Mouse (Mus musculus): ENCODE results near the gene Tmem9. TPM values are rescaled to one million over a fixed set of nuclear protein-coding genes. Genes with fewer than 3 reads are reported as not detected.

Gene Tmem9
- 123 and 138 TPM in 2 replicates for polyA plus RNA-seq (2015; fragmentation: Nextera tagmentation; extraction: Ambion mirVana)

DNA sequence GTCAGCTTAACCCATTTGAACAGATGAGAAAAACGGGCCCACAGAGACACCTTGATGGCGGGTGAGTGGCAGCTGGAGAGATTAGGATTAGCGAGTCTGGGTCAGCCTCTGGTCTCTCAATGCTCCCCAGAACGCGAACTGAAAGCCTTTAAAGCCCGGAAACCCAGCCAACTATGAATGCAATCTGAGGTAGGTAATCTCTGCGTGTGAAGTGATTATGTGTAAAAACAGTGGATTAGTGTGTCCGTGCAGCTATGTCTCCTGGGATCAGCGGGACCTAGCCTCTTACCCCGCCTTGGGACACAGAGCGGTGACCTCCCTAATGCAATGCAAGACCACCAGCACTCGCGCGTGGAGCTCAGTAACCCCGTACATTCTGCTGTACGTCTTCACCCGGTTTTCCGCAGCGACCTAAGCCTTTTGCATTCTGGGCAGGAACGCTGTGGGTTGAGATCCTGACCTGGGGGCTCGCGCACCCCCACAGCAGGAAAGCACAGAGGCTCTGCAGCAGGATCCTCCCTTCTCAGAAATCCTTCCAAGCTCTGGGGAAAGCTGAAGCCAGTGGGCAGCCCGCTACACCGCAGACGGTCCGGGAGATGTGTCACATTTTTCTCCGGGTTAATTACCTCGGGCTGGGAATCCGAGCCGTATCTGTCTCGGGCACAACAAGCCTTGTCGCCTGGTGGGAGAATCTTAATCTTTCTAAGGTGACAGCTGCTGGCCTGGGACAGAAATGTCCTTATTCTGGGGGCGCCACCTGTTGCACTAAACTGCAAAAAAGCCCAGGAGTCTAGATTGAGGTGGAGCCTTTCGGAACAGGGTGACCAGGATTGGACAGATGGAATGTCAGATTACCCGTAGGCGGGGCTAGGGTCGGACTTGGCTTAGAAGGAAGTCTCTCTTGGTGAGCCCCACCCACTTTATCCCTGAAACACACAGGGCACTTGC lies at the start of gene Tmem9:
Gene Tmem9, plus strand, starts transcription at position 940 of the 948 bp plus-strand sequence.
- peaks cover 10% of the 10 kb centered on the region; the same call in 1 of the 2 replicates for H3K27me3 ChIP-seq (replicated peaks)
- H3K4me2 ChIP-seq, result peak within 1 kb of the TSS; percentile 95
- H3K36me3 ChIP-seq, result no peaks in the 10 kb centered on the region
- H3K27ac ChIP-seq (replicated peaks), result no peak within 1 kb of the TSS
- WGBS, result 2% methylated on average over 37 of the region's 37 CpGs
- peak within 1 kb of the TSS; percentile 81 for H3K9ac ChIP-seq
- peak within 1 kb of the TSS; percentile 63 for H3K4me3 ChIP-seq
- H3K4me1 ChIP-seq, result peaks cover 23% of the 10 kb centered on the region
- ATAC-seq (ENCODE audit: extremely low read depth, insufficient number of reproducible peaks, low FRiP score, low TSS enrichment), result peak; percentile 70
- H3K9me3 ChIP-seq, result no peaks in the 10 kb centered on the region

DNA sequence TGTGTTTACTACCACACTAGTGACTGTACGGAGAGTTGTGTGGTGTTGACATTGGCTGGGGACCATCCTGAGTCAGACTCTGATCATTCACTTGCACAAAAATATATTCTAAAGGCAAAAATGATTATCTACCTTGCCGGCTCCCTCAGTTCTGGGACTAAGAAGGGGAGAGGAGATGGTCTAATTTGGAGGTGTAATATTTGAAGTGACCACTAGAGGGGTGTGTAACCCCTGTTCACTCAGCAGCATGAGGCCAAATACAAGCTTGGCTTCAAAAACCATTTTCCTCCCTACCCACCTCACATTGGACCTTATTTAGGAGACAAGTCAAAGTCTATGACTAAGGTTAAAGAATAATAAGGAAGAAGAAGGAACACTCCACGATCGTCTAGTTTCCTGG lies 49.5 kb upstream of the Tmem9 start:
- WGBS, result 33% methylated on average over 4 of the region's 4 CpGs
- H3K36me3 ChIP-seq, result no peaks in the 10 kb centered on the region
- no peaks in the 10 kb centered on the region for H3K4me1 ChIP-seq
- no peak overlapping the region for H3K4me3 ChIP-seq
- H3K4me2 ChIP-seq, result no peak overlapping the region
- H3K9ac ChIP-seq, result no peak overlapping the region
- ATAC-seq (ENCODE audit: extremely low read depth, insufficient number of reproducible peaks, low FRiP score, low TSS enrichment), result no peak
- H3K9me3 ChIP-seq, result no peaks in the 10 kb centered on the region
- H3K27me3 ChIP-seq (replicated peaks), result peaks cover 37% of the 10 kb centered on the region
- no peak overlapping the region for H3K27ac ChIP-seq (replicated peaks)

DNA sequence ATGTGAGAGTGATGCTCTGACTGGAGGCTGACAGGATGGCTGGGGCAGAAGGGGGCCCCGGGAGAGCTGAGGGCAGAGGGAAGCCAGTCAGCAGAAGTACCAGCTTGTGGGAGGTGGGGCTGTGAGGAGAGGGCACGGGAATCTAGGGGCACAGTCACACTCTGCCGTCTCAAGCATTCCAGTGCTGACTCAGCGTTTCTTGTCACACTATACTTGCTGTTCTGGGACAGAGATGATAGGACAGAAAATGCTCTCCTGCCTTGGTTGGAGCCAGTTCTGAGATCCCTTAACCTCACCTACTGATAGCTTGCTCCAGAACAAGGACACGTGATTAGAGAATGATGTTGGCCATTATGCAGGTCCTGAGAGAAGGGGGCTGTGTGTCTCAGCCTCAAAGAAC lies 44.8 kb upstream of the Tmem9 start:
- H3K27ac ChIP-seq (replicated peaks), result no peak overlapping the region
- WGBS, result 61% methylated on average over 5 of the region's 5 CpGs
- no peaks in the 10 kb centered on the region for H3K9me3 ChIP-seq
- H3K36me3 ChIP-seq, result no peaks in the 10 kb centered on the region
- no peak for ATAC-seq (ENCODE audit: extremely low read depth, insufficient number of reproducible peaks, low FRiP score, low TSS enrichment)
- H3K4me1 ChIP-seq, result no peaks in the 10 kb centered on the region
- peaks cover 44% of the 10 kb centered on the region for H3K27me3 ChIP-seq (replicated peaks)
- no peak overlapping the region for H3K9ac ChIP-seq
- H3K4me3 ChIP-seq, result no peak overlapping the region
- H3K4me2 ChIP-seq, result no peak overlapping the region

DNA sequence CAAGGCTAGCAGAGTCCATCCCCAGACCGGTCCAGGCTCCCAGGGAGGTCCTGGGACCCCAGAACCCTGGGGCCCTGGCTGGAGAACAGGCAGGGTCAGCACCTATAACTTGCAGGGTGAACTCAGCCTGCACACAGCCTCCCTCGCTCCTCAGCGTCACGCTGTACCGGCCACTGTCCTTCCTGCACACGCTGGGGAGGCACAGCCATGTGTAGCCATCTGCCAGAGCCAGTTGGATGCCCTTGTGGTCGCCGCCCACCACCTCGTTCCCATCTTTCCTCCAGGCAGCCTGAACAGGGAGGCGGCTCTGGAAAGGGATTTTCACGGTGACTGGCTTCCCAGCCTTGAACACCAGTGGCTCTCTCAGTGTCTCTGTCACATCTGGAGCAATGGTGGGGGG lies 43.4 kb upstream of the Tmem9 start:
- WGBS, result 68% methylated on average over 11 of the region's 11 CpGs
- no peak overlapping the region for H3K9ac ChIP-seq
- no peak for ATAC-seq (ENCODE audit: extremely low read depth, insufficient number of reproducible peaks, low FRiP score, low TSS enrichment)

DNA sequence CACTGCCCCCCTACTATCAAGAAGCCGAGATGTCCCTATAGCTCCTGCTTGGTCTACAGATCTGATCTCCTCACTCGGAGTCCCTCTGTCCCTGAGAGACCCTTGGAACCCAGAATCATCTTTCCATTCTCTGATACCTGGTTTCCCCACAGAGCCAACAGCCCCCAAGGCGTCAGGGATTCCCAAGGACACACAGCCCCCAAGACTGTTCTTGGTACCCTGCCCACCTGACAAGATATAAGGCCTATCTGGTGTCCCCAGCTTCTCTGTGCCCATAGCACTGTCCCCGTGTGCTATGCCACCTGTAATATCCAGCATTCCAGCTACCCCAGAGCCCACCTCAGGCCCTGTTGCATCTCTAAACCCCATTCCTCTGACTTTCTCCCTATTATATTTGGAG lies 40.2 kb upstream of the Tmem9 start:
- 63% methylated on average over 4 of the region's 4 CpGs for WGBS
- ATAC-seq (ENCODE audit: extremely low read depth, insufficient number of reproducible peaks, low FRiP score, low TSS enrichment), result no peak
- H3K4me3 ChIP-seq, result no peak overlapping the region
- no peaks in the 10 kb centered on the region for H3K36me3 ChIP-seq
- no peak overlapping the region for H3K27ac ChIP-seq (replicated peaks)
- H3K4me2 ChIP-seq, result no peak overlapping the region
- H3K4me1 ChIP-seq, result no peaks in the 10 kb centered on the region
- no peak overlapping the region for H3K9ac ChIP-seq
- H3K27me3 ChIP-seq (replicated peaks), result peaks cover 46% of the 10 kb centered on the region
- H3K9me3 ChIP-seq, result no peaks in the 10 kb centered on the region

More for the DNA sequence above, 43.4 kb upstream of the Tmem9 start:
- H3K4me2 ChIP-seq, result no peak overlapping the region
- peaks cover 53% of the 10 kb centered on the region for H3K27me3 ChIP-seq (replicated peaks)
- no peaks in the 10 kb centered on the region for H3K9me3 ChIP-seq
- no peak overlapping the region for H3K4me3 ChIP-seq
- H3K36me3 ChIP-seq, result no peaks in the 10 kb centered on the region
- H3K27ac ChIP-seq (replicated peaks), result no peak overlapping the region
- no peaks in the 10 kb centered on the region for H3K4me1 ChIP-seq

DNA sequence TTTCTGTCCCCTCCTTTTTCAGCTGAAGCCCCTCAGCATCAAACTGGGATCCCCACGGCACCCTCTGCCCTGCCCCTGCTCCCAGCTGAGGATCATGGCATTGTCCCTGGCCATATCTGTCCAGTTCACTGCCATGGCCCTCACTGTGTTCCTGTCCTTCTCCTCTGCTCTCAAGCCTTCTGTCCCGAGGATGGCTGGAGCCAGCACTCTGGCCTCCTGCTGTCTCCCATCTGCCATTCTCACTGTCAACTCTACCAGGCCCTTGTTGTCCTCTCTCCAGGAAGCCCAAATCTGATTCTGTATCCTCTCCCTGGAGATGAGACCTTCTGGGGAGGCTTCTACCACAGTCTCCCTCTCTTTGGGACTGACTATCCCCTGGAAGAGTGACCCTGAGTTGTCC lies 37.5 kb upstream of the Tmem9 start:
- Histone ChIP-seq H3K4me3 (no peak overlapping the region), H3K4me2 (no peak overlapping the region), H3K9ac (no peak overlapping the region), H3K36me3 (no peaks in the 10 kb centered on the region), H3K9me3 (no peaks in the 10 kb centered on the region), H3K27ac (replicated peaks) (no peak overlapping the region), H3K4me1 (no peaks in the 10 kb centered on the region), H3K27me3 (replicated peaks) (peaks cover 35% of the 10 kb centered on the region; the same call in 1 of the 2 replicates)
- no peak for ATAC-seq (ENCODE audit: extremely low read depth, insufficient number of reproducible peaks, low FRiP score, low TSS enrichment)
- WGBS, result 42% methylated on average over 2 of the region's 2 CpGs

DNA sequence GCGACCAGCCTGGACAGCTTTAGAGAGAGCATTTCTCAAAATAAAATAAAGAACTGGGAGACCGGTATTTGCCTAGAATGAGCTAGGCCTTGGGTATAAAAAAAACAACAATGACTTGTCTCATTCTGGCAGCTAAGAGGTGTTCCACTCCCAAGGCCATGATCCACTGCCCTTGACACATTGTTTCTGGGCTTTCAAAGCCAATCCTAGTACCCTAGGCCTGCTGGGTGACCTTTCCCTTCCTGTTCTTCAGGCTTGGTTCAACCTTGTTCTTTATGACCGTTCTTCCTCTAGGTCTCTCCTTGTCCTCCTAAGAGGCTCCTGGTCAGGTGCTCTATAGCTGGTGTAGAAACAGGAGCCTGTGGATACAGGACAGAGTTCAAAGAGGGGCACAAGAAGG lies 35.4 kb upstream of the Tmem9 start:
- H3K9me3 ChIP-seq, result no peaks in the 10 kb centered on the region
- ATAC-seq (ENCODE audit: extremely low read depth, insufficient number of reproducible peaks, low FRiP score, low TSS enrichment), result no peak
- WGBS, result 81% methylated on average over 3 of the region's 3 CpGs

DNA sequence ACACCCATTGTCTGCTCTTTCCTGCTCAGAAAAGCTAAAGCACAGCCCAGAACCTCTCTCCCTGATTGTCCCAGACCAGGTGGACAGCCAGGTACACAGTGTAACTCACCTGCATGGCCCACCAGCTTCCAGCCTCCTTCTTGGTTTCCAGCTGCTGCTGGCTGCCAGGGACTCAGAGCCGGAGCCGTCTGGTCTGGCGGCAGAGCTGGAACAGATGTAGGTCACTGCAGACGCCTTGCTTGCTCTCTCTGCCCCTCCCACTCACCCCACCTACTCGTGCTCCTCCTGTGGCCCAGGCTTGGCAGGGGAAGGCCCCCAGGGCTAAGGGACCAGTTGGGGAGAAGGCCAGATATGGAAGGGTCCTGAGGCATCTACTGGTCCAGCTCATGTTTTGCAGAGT lies 23.8 kb upstream of the Tmem9 start:
- no peaks in the 10 kb centered on the region for H3K36me3 ChIP-seq
- H3K27me3 ChIP-seq (replicated peaks), result 0 out of 2 replicates have a peak, but pooled peaks cover 7% of the 10 kb centered on the region
- no peak for ATAC-seq (ENCODE audit: extremely low read depth, insufficient number of reproducible peaks, low FRiP score, low TSS enrichment)
- no peaks in the 10 kb centered on the region for H3K9me3 ChIP-seq
- no peaks in the 10 kb centered on the region for H3K4me1 ChIP-seq
- no peak overlapping the region for H3K9ac ChIP-seq
- no peak overlapping the region for H3K4me2 ChIP-seq
- WGBS, result 29% methylated on average over 5 of the region's 5 CpGs
- no peak overlapping the region for H3K27ac ChIP-seq (replicated peaks)
- no peak overlapping the region for H3K4me3 ChIP-seq

More for the DNA sequence above, 35.4 kb upstream of the Tmem9 start:
- Histone ChIP-seq H3K27me3 (replicated peaks) (peaks cover 23% of the 10 kb centered on the region; the same call in 1 of the 2 replicates), H3K4me1 (no peaks in the 10 kb centered on the region), H3K4me2 (no peak overlapping the region), H3K4me3 (no peak overlapping the region), H3K27ac (replicated peaks) (no peak overlapping the region), H3K36me3 (no peaks in the 10 kb centered on the region), H3K9ac (no peak overlapping the region)

DNA sequence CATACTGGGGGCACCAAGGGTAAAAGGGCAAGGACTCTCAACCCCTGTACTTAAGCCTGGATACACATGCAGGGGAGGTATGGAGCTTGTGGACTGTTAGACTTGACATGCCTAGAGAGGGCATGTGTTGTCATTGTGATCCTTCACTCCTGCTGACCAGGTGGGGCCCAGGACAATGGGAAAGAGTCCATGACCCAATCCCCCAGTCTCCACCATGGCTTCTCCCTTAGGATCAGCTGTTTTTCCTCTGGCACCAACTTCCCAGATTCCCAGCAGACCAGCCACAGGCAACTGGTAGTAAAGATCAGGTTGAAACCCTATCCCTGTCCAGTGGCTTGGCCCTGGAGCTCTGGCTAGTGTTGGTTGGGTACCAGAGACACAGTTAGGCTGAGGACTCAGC lies 18.1 kb upstream of the Tmem9 start:
- Histone ChIP-seq H3K27me3 (replicated peaks) (no peaks in the 10 kb centered on the region), H3K4me1 (peaks cover 5% of the 10 kb centered on the region)

DNA sequence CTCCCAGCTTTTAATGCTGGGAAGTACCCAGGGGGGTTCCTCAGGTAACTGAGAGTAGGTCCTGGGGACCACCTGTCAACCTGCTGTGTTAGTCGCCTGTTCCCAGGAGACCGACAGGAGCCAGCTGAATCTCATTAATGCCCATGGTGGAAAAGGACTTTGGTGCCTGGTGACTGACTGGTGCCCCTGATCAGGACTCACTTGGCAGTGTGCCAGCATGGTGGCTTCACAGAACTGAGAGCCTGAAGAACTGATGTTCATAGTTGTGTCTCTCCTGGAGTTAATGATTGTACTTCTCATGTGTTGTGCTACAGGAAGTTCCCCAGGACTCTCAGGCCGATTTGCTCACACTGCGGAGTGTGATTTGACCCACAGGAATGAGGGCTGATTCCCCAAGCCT lies 14.5 kb upstream of the Tmem9 start:
- Histone ChIP-seq H3K9me3 (peaks cover 6% of the 10 kb centered on the region; the same call in 1 of the 2 replicates), H3K4me1 (peaks cover 5% of the 10 kb centered on the region), H3K4me2 (no peak overlapping the region), H3K27me3 (replicated peaks) (0 out of 2 replicates have a peak, but pooled peaks cover 9% of the 10 kb centered on the region), H3K36me3 (no peaks in the 10 kb centered on the region), H3K27ac (replicated peaks) (no peak overlapping the region), H3K9ac (no peak overlapping the region), H3K4me3 (no peak overlapping the region)
- WGBS, result 66% methylated on average over 4 of the region's 4 CpGs
- no peak for ATAC-seq (ENCODE audit: extremely low read depth, insufficient number of reproducible peaks, low FRiP score, low TSS enrichment)

More for the DNA sequence above, 18.1 kb upstream of the Tmem9 start:
- no peak overlapping the region for H3K4me3 ChIP-seq
- H3K27ac ChIP-seq (replicated peaks), result no peak overlapping the region
- ATAC-seq (ENCODE audit: extremely low read depth, insufficient number of reproducible peaks, low FRiP score, low TSS enrichment), result no peak
- H3K4me2 ChIP-seq, result no peak overlapping the region
- no peak overlapping the region for H3K9ac ChIP-seq
- peaks cover 6% of the 10 kb centered on the region; the same call in 1 of the 2 replicates for H3K9me3 ChIP-seq
- no peaks in the 10 kb centered on the region for H3K36me3 ChIP-seq

DNA sequence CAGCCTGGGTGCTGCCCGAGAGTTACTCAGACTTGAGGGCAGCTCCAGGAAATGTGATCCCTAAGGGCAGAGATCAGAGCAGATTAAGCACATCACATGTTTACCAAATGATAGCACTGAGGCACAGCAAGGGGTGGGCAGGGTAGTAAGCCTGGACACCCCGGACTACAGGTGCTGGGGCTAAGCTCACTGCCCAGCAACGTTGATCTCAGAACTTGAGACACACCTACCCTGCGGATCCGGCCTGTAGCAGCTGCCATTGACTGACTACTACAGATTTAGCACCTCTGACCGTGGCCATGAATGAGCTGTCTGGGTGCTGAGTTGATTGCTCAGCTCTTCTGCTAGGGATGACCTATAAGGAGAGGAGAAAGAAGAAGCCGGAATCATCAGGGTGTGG lies 10.4 kb upstream of the Tmem9 start:
- Histone ChIP-seq H3K4me3 (no peak overlapping the region), H3K4me2 (no peak overlapping the region), H3K27me3 (replicated peaks) (0 out of 2 replicates have a peak, but pooled peaks cover 12% of the 10 kb centered on the region), H3K27ac (replicated peaks) (no peak overlapping the region), H3K4me1 (peaks cover 12% of the 10 kb centered on the region), H3K36me3 (no peaks in the 10 kb centered on the region), H3K9me3 (no peaks in the 10 kb centered on the region), H3K9ac (no peak overlapping the region)
- no peak; the same call in 1 of the 2 replicates for ATAC-seq (ENCODE audit: extremely low read depth, insufficient number of reproducible peaks, low FRiP score, low TSS enrichment)
- 56% methylated on average over 7 of the region's 7 CpGs for WGBS
